Mouse (Mus musculus): Measurements from ENCODE around the gene Pcsk4.

Pcsk4 gene

GRCm38 (mm10) chr10:80323261-80324119 lies 5.8 kb downstream of the Pcsk4 start:
- peak in 1 of 2 experiments; percentile 57 for DNase-seq (ENCODE audit: low read depth in 2 of 2, low spot score in 2 of 2)

GRCm38 (mm10) chr10:80322811-80323211 lies 6.5 kb downstream of the Pcsk4 start:
- no peak for DNase-seq (ENCODE audit: low read depth in 2 of 2, low spot score in 2 of 2)

- DNase-seq (ENCODE audit: low read depth in 2 of 2, low spot score in 2 of 2) = no peak
Measured at GRCm38 (mm10) chr10:80321670-80322581, 7.4 kb downstream of the Pcsk4 start.

GRCm38 (mm10) chr10:80321014-80321669 lies 8.2 kb downstream of the Pcsk4 start:
- no peak for DNase-seq (ENCODE audit: low read depth in 2 of 2, low spot score in 2 of 2)

GRCm38 (mm10) chr10:80320340-80320760 lies 8.9 kb downstream of the Pcsk4 start, which contains the start of gene 2310011J03Rik:
TSS of gene 2310011J03Rik (minus strand) at chr10:80320537.
- peak; percentile 76 to 87 for DNase-seq (ENCODE audit: low read depth in 2 of 2, low spot score in 2 of 2)

- no peak for DNase-seq (ENCODE audit: low read depth in 2 of 2, low spot score in 2 of 2)
Measured at GRCm38 (mm10) chr10:80317011-80317410, 12.3 kb downstream of the Pcsk4 start.

GRCm38 (mm10) chr10:80316359-80316781 lies 12.9 kb downstream of the Pcsk4 start:
- no peak for DNase-seq (ENCODE audit: low read depth in 2 of 2, low spot score in 2 of 2)

- no peak for DNase-seq (ENCODE audit: low read depth in 2 of 2, low spot score in 2 of 2)
Measured at GRCm38 (mm10) chr10:80315315-80315714, 14.0 kb downstream of the Pcsk4 start.

- DNase-seq (ENCODE audit: low read depth in 2 of 2, low spot score in 2 of 2) = no peak
Measured at GRCm38 (mm10) chr10:80314494-80315001, 14.8 kb downstream of the Pcsk4 start.

- no peak for DNase-seq (ENCODE audit: low read depth in 2 of 2, low spot score in 2 of 2)
Measured at GRCm38 (mm10) chr10:80313627-80314201, 15.6 kb downstream of the Pcsk4 start.

- DNase-seq (ENCODE audit: low read depth in 2 of 2, low spot score in 2 of 2) = no peak
Measured at GRCm38 (mm10) chr10:80312586-80313504, 16.5 kb downstream of the Pcsk4 start.

- no peak for DNase-seq (ENCODE audit: low read depth in 2 of 2, low spot score in 2 of 2)
Measured at GRCm38 (mm10) chr10:80311560-80311959, 17.7 kb downstream of the Pcsk4 start.

- peak in 1 of 2 experiments; percentile 40 for DNase-seq (ENCODE audit: low read depth in 2 of 2, low spot score in 2 of 2)
Measured at GRCm38 (mm10) chr10:80304862-80305261, 24.4 kb downstream of the Pcsk4 start.

GRCm38 (mm10) chr10:80304458-80304857 lies 24.8 kb downstream of the Pcsk4 start:
- no peak for DNase-seq (ENCODE audit: low read depth in 2 of 2, low spot score in 2 of 2)

- no peak for DNase-seq (ENCODE audit: low read depth in 2 of 2, low spot score in 2 of 2)
Measured at GRCm38 (mm10) chr10:80302471-80302881, 26.8 kb downstream of the Pcsk4 start.

GRCm38 (mm10) chr10:80302082-80302355 lies 27.3 kb downstream of the Pcsk4 start:
- DNase-seq (ENCODE audit: low read depth in 2 of 2, low spot score in 2 of 2) = no peak

GRCm38 (mm10) chr10:80301256-80302081 lies 27.8 kb downstream of the Pcsk4 start:
- DNase-seq (ENCODE audit: low read depth in 2 of 2, low spot score in 2 of 2) = no peak

- DNase-seq (ENCODE audit: low read depth in 2 of 2, low spot score in 2 of 2) = no peak
Measured at GRCm38 (mm10) chr10:80300672-80301181, 28.6 kb downstream of the Pcsk4 start.

GRCm38 (mm10) chr10:80299824-80300223 lies 29.5 kb downstream of the Pcsk4 start:
- DNase-seq (ENCODE audit: low read depth in 2 of 2, low spot score in 2 of 2) = no peak
